Mouse (Mus musculus): ENCODE measurements around the gene Leng1.
A peak's percentile ranks its signal among the peaks of the same experiment; 100 is the strongest.
"Not testable (repeated sequence)": the region's sequence is repeated elsewhere in the genome, so short reads cannot be mapped to it uniquely, and the experiment has no call there.

Leng1 gene

GRCm38 (mm10) chr7:3665215-3666114 lies at the start of gene Leng1:
Leng1 (minus strand) TSS chr7:3665840.
- peak; percentile 89 to 96 for DNase-seq (ENCODE audit: low spot score in 2 of 2)

- DNase-seq (ENCODE audit: low spot score in 2 of 2): no peak
Observed at GRCm38 (mm10) chr7:3715249-3715648, 49.6 kb upstream of the Leng1 start.

- DNase-seq (ENCODE audit: low spot score in 2 of 2): no peak
Observed at GRCm38 (mm10) chr7:3712264-3712942, 46.8 kb upstream of the Leng1 start.

GRCm38 (mm10) chr7:3709000-3709399 lies 43.4 kb upstream of the Leng1 start:
- DNase-seq (ENCODE audit: low spot score in 2 of 2): no peak

- DNase-seq (ENCODE audit: low spot score in 2 of 2): not testable (repeated sequence)
Observed at GRCm38 (mm10) chr7:3708447-3708980, 42.9 kb upstream of the Leng1 start.

GRCm38 (mm10) chr7:3707568-3708413 lies 42.2 kb upstream of the Leng1 start:
- DNase-seq (ENCODE audit: low spot score in 2 of 2): no peak

GRCm38 (mm10) chr7:3707027-3707426 lies 41.4 kb upstream of the Leng1 start:
- DNase-seq (ENCODE audit: low spot score in 2 of 2): peak in 1 of 2 experiments; percentile 10

GRCm38 (mm10) chr7:3706343-3706934 lies 40.8 kb upstream of the Leng1 start:
- DNase-seq (ENCODE audit: low spot score in 2 of 2): no peak

- no peak for DNase-seq (ENCODE audit: low spot score in 2 of 2)
Observed at GRCm38 (mm10) chr7:3705911-3706310, 40.3 kb upstream of the Leng1 start.

GRCm38 (mm10) chr7:3705461-3705860 lies 39.8 kb upstream of the Leng1 start:
- DNase-seq (ENCODE audit: low spot score in 2 of 2): not testable (repeated sequence)

- no peak for DNase-seq (ENCODE audit: low spot score in 2 of 2)
Observed at GRCm38 (mm10) chr7:3704475-3704874, 38.8 kb upstream of the Leng1 start.

GRCm38 (mm10) chr7:3703879-3704441 lies 38.3 kb upstream of the Leng1 start, which contains the start of gene Rps9:
Rps9 (plus strand) TSS chr7:3703993.
- DNase-seq (ENCODE audit: low spot score in 2 of 2): peak; percentile 86 to 93

- no peak for DNase-seq (ENCODE audit: low spot score in 2 of 2)
Observed at GRCm38 (mm10) chr7:3703148-3703878, 37.7 kb upstream of the Leng1 start.

GRCm38 (mm10) chr7:3698471-3698870 lies 32.8 kb upstream of the Leng1 start:
- DNase-seq (ENCODE audit: low spot score in 2 of 2): no peak

GRCm38 (mm10) chr7:3694949-3695305 lies 29.3 kb upstream of the Leng1 start:
- not testable (repeated sequence) for DNase-seq (ENCODE audit: low spot score in 2 of 2)

GRCm38 (mm10) chr7:3694076-3694948 lies 28.7 kb upstream of the Leng1 start:
- peak; percentile 53 to 73 for DNase-seq (ENCODE audit: low spot score in 2 of 2)

GRCm38 (mm10) chr7:3693809-3694075 lies 28.1 kb upstream of the Leng1 start:
- DNase-seq (ENCODE audit: low spot score in 2 of 2): no peak

- peak; percentile 94 to 97 for DNase-seq (ENCODE audit: low spot score in 2 of 2)
Observed at GRCm38 (mm10) chr7:3692987-3693808, 27.6 kb upstream of the Leng1 start, which contains the start of gene Mboat7. Mboat7 (minus strand) TSS chr7:3693523.
